Comparison of ENCODE assay signal across 8 mouse cellular contexts in genomic region chr1:189727346-189727883, GRCm38 (mm10). TPM values are rescaled to one million over a fixed set of nuclear protein-coding genes. Genes with fewer than 3 reads are reported as not detected.
DNase-seq lines count a peak whose midpoint lies in the region; ATAC-seq lines count a peak whose summit lies in the region.

No protein-coding gene starts in this region.

- peak overlapping the region; percentile 63 for H3K4me3 ChIP-seq in midbrain, embryonic 11.5 days (ENCODE audit: low read depth, low read length)

- H3K36me3 ChIP-seq in midbrain, embryonic 11.5 days (ENCODE audit: control insufficient read depth, insufficient read depth, low read length) = no peaks in the 10 kb centered on the region

- peak overlapping the region; percentile 79; the same call in 1 of the 2 replicates for H3K9ac ChIP-seq in midbrain, embryonic 11.5 days (ENCODE audit: low read length)

- H3K4me1 ChIP-seq in midbrain, embryonic 11.5 days (ENCODE audit: control insufficient read depth, insufficient read depth, low read length) = peaks cover 21% of the 10 kb centered on the region

- ATAC-seq in midbrain, embryonic 11.5 days (ENCODE audit: low FRiP score) = peak; percentile 40
- no peak for ATAC-seq in inflammation-experienced regulatory T-cells, adult 6 months

- H3K9me3 ChIP-seq in midbrain, embryonic 11.5 days (ENCODE audit: control insufficient read depth, low read length) = no peaks in the 10 kb centered on the region

- no peak overlapping the region for H3K27ac ChIP-seq in midbrain, embryonic 11.5 days (ENCODE audit: low read depth, low read length)

- intact Hi-C loops in heart, postnatal 10 days (cut with DNase I) = loop anchor here (2.0 kb wide), 1 partner anchor 91 kb away; no protein-coding TSS in a partner anchor

- peak; percentile 32 to 37 for DNase-seq in cerebellum, postnatal 10 days
- DNase-seq in cerebellum, adult 9-11 months = no peak
- peak; percentile 78 for DNase-seq in fibroblast of lung, adult 2 months (ENCODE audit: low read depth)
- peak; percentile 77 for DNase-seq in heart, postnatal 10 days
- peak; percentile 90 to 94 for DNase-seq in kidney, postnatal 4 days
- DNase-seq in midbrain, embryonic 11.5 days (ENCODE audit: low spot score, missing footprints) = no peak
- DNase-seq in testis, postnatal 14 days (ENCODE audit: low spot score) = peak; percentile 48

- peaks cover 13% of the 10 kb centered on the region for H3K27me3 ChIP-seq in midbrain, embryonic 11.5 days (ENCODE audit: control insufficient read depth, insufficient read depth, low read length)

- WGBS in midbrain, embryonic 11.5 days = 2% methylated on average over 22 of the region's 22 CpGs

- H3K4me2 ChIP-seq in midbrain, embryonic 11.5 days = peak overlapping the region; percentile 94

RNA-seq across cellular contexts. Expression of gene Ptpn14, which starts 0.7 kb away (rescaled TPM):
- 10 to 100 TPM; 34.4 to 35.2 TPM for total RNA-seq in heart, postnatal 10 days (2021)
- 4.3 TPM in 2 replicates for polyA plus RNA-seq in midbrain, embryonic 11.5 days (2014; fragmentation: Nextera tagmentation; extraction: Ambion mirVana)
- polyA plus RNA-seq in inflammation-experienced regulatory T-cells, adult 6 months (2017; shearing (Covaris generic)) = under 1 TPM in 2 of 3 experiments, not detected in 1; 0.10 to 0.23 TPM

RNA-seq across cellular contexts. Expression of gene Cenpf, which starts 39.5 kb away (rescaled TPM):
- total RNA-seq in heart, postnatal 10 days (2021) = 10 to 100 TPM; 18.0 to 20.2 TPM
- polyA plus RNA-seq in midbrain, embryonic 11.5 days (2014; fragmentation: Nextera tagmentation; extraction: Ambion mirVana) = 135 and 140 TPM in 2 replicates
- 10 to 100 TPM in 1 of 3 experiments, 1 to 10 TPM in 2; 3.6 to 44.7 (median 3.8) TPM for polyA plus RNA-seq in inflammation-experienced regulatory T-cells, adult 6 months (2017; shearing (Covaris generic))

Comparison
In these comparisons a context has a peak if more than half of its experiments do, and no peak if none do; other contexts are left out.
1. DNase-seq: peak in cerebellum, postnatal 10 days (2 of 2), fibroblast of lung, adult 2 months (single experiment), heart, postnatal 10 days (2 of 2), kidney, postnatal 4 days (2 of 2) and testis, postnatal 14 days (single experiment); none in cerebellum, adult 9-11 months (single experiment) and midbrain, embryonic 11.5 days (single experiment).